Mouse (Mus musculus) lung, postnatal 36 days (tissue): ENCODE measurements around the gene Flt3.

Source experiments
- DNase-seq: peaks from one replicate; pipeline ENCODE4 v3.0.0; 2022; ENCODE audit warnings: mixed read lengths

Gene Flt3

GRCm38 (mm10) chr5:147345981-147346380 lies 54.3 kb downstream of the Flt3 start:
- DNase-seq, result no peak

DNA sequence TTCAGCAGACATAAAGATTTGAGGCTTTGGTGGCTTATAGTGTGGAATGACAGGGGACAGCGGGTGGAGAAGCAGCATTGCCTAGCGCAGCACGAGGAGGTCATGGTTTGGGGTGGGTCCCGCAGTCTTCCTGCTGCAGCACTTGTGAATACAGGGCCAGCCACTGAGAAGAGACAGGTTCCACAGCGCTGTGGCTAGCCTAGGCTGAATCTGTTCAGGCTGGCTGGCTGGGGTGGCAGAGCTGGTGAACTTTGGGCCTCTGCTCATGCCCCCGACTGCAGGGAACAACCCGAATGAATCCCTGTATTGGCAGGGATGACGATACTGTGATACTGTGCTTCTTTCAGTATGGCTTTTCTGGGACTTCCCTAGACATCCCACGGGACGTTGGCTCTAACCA lies 56.4 kb downstream of the Flt3 start:
- no peak for DNase-seq

DNA sequence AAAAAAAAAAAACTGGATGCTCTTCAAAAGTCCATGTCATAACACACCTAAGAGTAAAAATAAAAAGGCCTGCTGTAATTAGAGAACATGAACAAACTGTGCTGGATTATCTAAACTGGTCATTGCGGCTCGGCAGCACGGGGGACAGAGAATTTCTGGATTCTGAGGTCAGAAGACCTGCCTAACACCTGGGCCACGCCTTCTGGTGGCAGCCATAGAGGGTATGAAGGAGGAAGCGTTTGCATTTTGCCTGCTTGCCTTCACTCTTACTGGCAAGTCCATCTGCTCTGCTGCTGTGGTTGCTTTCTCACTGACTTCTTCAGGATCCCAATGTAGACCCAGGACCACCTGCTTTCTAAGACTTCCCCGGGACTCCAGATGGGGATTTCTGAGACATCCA lies 57.4 kb downstream of the Flt3 start:
- no peak for DNase-seq

DNA sequence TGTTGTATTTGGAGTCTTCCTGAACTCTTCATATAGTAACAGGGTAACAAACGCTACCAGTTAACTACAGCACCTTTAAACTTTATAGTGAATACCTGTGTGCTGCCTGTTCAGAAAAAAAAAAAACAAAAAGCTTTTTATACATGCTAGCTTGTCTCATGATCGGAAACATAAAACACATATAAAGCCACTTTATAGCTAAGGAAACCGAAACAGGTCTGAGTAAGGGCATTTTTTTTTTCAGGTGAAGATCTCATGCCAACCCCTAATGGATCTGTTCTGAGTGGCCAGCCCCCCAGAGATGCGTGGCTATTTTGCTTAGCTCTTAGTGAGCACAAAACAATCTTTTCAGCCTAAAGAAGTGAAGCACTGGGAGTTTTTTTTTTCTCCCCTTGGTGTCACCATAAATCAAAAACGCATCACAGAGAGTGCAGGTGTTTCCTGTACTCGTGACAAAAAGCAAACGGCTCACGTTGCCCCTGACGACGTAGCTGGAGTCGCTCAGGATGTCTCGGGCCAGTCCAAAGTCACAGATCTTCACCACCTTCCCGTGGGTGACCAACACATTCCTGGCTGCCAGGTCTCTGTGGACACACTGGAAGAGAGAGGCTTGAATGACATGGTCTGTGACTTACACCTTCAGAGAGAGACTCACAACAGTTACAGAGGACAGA lies 59.4 kb downstream of the Flt3 start:
- DNase-seq, result peak; percentile 29

- DNase-seq, result peak; percentile 6
Measured at GRCm38 (mm10) chr5:147339560-147339959, 60.7 kb downstream of the Flt3 start.

DNA sequence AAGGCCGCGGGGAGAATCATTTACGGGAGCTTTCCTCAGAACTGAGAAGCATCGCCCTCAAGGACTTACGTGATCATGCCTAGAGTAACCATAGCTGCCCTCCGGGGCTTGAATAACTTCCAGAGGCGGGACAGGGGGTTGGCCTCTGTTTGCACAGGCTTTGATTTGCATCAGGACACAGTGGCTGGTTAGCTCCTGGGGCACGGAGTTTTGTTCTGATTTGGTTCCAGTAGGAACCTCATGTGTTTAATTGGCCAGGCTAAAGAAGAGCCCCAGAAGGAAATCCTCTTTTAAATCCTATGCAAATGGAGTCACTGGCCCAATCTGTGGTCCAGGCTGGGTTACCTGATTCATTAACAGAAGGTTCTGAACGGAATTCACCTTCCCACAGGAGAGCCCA lies 61.3 kb downstream of the Flt3 start:
- peak; percentile 23 for DNase-seq

- DNase-seq, result no peak
Measured at GRCm38 (mm10) chr5:147332711-147333110, 67.6 kb downstream of the Flt3 start.

DNA sequence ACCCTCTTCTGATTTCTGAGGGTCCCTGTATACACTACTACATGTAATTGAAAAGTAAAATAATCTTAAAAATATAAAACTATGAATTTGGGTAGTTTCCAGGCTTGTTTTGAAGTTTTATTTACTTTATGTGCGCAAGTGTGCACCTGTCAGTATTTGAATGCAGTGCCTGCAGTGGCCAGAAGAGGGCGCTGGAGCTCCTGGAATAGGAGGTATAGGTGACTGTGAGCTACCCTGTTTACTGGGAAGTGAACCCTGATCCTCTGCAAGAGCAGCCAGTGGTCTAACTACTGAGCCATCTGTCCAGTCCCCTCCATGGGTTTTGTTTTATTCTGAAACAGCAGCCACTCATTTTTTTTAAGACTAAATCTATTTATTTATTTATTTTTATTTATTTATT lies 68.7 kb downstream of the Flt3 start:
- peak; percentile 65 for DNase-seq

DNA sequence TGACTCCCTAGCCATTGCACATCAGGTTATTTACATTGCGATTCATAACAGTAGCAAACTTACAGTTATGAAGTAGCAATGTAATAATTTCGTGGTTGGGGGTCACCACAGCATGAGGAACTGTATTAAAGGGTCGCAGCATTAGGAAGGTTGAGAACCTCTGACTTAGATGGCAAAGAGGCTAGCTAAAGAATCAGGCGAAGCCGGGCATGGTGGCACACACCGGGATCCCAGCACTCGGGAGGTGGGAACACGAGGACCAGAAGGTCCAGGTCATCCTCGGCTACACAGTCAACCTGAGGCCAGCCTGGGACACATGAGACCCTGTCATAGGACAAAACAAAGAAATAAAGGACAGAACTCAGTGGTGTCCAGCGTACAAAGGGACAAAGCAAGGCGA lies 70.3 kb downstream of the Flt3 start:
- DNase-seq, result no peak

DNA sequence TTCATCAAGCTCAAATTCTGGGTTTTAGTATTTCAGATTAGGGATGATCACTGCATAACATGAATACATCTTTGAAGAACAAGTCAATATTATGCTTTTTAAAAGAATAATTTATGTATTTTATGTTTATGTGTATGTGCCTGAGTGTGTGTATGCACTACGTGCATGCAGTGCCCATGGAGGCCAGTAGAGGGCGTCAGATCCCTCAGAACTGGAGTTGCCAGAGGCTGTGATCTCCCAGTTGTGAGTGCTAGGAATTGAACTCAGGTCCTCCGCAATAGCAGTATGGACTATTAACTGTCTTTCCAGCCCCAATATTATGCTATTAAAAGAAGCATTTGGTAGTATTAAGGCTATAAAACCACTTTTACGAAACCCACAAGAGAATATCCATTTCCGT lies 72.7 kb downstream of the Flt3 start:
- DNase-seq, result no peak

GRCm38 (mm10) chr5:147325931-147326330 lies 74.4 kb downstream of the Flt3 start:
- no peak for DNase-seq

DNA sequence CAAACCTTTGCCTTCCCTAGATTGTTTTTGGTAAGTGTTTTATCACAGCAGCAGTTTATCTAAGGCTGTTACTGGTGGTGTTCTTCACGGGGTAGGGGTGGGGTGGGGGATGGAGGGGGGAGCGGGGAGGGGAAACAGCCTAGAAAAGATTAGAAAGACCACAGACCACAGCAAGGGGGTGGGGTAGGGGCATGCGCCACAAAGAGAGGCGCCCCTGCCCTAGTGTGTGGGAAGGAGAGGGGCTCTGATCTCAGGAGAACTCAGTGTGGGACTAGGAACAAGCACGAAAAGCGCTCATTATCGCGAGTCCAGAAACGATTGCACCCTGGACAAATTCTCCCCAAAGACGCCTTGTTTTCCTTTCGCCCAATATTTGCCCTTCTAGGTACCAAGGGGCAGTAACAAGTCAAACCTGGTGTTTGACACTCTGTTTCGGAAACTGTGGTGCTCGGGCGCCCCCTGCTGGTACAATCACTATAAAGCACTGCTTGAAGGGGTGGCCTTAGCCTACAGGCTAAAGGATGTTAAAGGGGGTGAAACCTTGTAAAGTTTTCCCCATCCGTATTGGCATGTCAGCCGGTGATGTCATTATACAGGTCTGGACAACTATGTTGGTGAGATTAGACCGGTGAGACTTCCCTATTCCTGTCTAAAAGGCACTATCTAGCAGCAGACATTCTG lies 76.9 kb downstream of the Flt3 start:
- peak; percentile 75 for DNase-seq

- no peak for DNase-seq
Measured at GRCm38 (mm10) chr5:147322183-147322582, 78.1 kb downstream of the Flt3 start, which contains the start of gene Urad. TSS of gene Urad (minus strand) at chr5:147322440.

GRCm38 (mm10) chr5:147319653-147320052 lies 80.6 kb downstream of the Flt3 start:
- DNase-seq, result peak; percentile 62

- DNase-seq, result peak; percentile 18
Measured at GRCm38 (mm10) chr5:147317991-147318390, 82.3 kb downstream of the Flt3 start.

DNA sequence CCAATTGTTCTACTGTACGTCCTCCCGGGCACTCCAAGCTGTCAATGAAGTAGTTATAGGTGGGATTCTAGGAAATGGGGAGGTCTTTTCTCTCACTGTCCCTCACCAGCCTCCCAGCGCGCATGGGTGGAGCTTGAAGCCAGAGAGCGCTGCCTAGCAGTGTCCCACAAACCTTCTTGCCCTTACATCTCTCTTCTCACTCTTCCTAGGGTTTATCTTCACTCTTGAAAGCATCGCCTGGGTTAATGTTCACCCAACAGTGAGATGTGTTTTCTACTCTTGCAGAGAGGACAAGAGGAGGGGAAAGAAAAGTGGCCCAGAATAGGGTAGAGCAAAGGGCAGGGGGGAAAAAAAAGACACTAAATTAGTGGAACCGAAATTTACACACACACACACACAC lies 83.0 kb downstream of the Flt3 start:
- DNase-seq, result no peak

DNA sequence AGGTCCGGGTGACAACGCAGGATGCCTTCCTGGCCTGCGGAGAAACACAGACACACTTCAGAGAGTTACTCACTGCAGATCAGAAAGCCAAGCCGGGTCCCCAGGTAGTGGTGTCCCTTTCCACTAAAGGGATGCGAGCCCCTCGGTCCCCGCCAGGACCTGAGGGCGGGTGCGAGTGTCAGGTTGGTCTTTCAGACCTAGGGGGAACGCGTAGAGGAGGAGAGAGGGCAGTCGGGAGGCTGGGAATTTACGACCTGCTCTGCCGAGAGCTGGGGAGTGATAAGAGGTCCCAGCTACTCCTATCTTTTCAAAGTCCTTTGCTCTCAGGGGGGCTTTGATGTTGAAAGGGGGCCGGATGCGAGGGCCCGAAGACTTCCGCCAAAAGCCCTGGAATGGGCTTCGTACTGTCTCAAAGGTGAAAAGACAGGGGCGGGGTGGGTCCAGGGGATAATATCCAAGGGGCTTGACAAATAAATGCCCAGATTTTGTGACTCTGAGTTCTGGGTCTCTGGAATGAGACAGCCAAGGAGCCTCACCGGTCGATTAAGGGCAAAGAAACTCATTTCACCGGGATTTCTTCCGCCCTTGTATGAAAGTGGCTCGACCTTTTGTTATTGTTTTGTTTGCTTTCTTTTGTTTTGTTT lies 84.7 kb downstream of the Flt3 start:
- DNase-seq, result no peak

GRCm38 (mm10) chr5:147314646-147315431 lies 85.5 kb downstream of the Flt3 start:
- DNase-seq, result no peak

GRCm38 (mm10) chr5:147312830-147313685 lies 87.2 kb downstream of the Flt3 start:
- no peak for DNase-seq

- DNase-seq, result no peak
Measured at GRCm38 (mm10) chr5:147309786-147310185, 90.5 kb downstream of the Flt3 start.

DNA sequence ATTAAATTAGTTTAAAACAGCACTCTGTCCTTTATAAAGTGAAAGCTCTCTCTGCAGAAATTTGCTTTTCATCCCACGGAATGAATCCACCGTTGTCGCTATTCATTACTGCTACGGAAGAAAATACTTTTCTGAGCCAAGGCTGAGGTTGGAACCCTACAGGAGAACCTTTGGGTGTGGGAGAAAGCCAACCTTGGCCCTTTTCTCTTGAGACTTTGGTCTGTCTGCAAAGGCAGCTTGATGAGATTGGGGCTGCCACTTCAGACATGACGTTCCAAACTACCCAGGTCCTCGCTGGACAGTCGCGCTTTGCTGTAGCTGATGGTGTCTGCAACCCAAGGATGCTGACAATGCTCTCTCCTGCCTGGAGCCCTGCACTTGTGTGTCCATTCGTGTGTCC lies 91.8 kb downstream of the Flt3 start:
- no peak for DNase-seq

DNA sequence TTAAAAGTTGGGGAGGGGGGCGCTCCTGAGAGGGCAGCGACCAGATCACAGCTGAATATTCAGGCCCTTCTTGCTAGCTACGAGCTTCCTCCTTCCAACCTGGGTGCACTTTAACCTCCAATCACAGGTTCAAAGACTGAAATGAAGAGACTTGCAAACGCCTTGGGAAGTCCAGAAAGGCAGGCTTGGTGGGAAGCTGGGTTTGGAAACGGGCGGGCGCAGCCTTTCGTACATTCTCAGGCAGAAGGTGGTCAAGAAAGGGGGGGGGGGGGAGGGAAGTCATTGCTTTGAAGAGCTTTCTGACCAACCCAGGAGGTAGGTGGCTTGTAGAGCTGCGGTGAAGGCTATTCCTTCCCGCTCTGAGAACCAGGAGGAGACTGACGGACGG lies 92.9 kb downstream of the Flt3 start:
- DNase-seq, result no peak
